Mouse (Mus musculus): ENCODE results near the gene Nell1. TPM values are rescaled to one million over a fixed set of nuclear protein-coding genes. Genes with fewer than 3 reads are reported as not detected.

Nell1 gene
- polyA plus RNA-seq, 1 experiment from 2014 or later: 2.9 TPM

DNA sequence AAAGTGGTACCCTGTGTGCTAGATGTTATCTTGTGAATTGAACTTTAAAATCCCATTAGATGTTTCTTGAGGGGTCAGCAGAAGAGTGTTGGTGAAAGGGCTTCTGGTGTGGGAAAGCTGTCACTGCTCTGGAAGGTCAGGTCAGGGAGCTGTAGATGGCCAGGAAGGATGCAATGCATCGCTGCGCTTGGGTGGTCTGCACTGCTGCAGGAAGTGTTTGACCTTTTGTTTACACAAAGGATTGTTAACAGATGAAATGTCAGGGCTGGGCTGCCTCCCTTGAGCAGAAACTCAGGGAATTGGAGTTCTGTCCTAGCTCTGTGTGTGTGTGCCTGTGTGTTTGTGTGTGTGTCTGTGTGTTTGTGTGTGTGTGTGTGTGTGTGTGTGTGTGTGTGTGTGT, 382.5 kb downstream of the Nell1 start:
- Histone ChIP-seq H3K9me3 (no peaks in the 10 kb centered on the region), H3K36me3 (no peaks in the 10 kb centered on the region), H3K4me2 (replicated peaks) (no peak overlapping the region), H3K4me3 (no peak overlapping the region), H3K27ac (replicated peaks) (no peak overlapping the region), H3K4me1 (peaks cover 3% of the 10 kb centered on the region; the same call in 1 of the 2 replicates), H3K9ac (replicated peaks) (no peak overlapping the region), H3K27me3 (no peaks in the 10 kb centered on the region)
- 32% methylated on average over 2 of the region's 2 CpGs for WGBS
- ATAC-seq (ENCODE audit: low FRiP score, low read depth): no peak

DNA sequence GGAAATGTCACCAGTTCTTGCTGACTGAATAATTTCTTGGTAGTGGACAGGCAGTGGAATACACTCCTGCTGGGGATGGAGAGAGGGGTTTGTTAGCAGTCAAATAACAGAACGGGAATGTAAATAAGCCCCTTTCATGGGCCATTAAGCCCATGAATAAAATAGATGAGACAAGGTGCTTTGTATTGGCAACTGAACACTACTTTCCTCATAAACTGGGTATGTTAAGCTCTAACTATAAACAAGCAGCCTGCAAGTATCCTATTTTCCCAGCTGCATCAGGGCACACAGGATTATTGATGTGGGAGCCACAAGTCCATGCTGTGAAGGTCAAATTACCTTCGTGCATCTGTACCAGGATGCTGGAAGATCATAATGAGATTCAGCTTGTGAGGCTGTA, 387.4 kb downstream of the Nell1 start:
- Histone ChIP-seq H3K9ac (replicated peaks) (no peak overlapping the region), H3K4me2 (replicated peaks) (no peak overlapping the region), H3K27ac (replicated peaks) (no peak overlapping the region), H3K36me3 (no peaks in the 10 kb centered on the region), H3K9me3 (no peaks in the 10 kb centered on the region), H3K4me1 (peaks cover 3% of the 10 kb centered on the region; the same call in 1 of the 2 replicates), H3K4me3 (no peak overlapping the region), H3K27me3 (no peaks in the 10 kb centered on the region)
- no peak for ATAC-seq (ENCODE audit: low FRiP score, low read depth)
- 15% methylated on average over 2 of the region's 2 CpGs for WGBS

DNA sequence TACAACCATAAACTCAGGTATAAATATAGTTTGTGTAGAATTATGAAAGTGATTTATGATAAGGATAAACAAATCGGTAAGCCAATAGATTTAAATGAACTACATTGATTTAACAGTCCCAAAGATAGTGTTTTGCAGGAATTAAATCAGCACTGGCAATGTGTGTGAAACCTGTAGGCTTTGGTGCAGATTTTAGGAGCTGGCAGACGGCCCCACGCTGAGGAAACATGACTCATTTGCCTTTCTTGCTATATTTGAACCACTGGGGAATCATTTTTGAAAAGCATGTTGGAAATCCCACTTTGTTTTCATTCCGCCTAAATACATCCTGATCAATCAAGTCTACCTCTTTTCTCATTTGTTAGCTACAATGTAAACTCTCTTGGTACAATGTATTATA, 400.2 kb downstream of the Nell1 start:
- H3K4me2 ChIP-seq (replicated peaks): no peak overlapping the region
- no peaks in the 10 kb centered on the region for H3K27me3 ChIP-seq
- H3K36me3 ChIP-seq: no peaks in the 10 kb centered on the region
- no peaks in the 10 kb centered on the region for H3K4me1 ChIP-seq
- no peak overlapping the region for H3K4me3 ChIP-seq
- no peaks in the 10 kb centered on the region for H3K9me3 ChIP-seq
- WGBS: 84% methylated on average over 4 of the region's 4 CpGs
- no peak overlapping the region for H3K27ac ChIP-seq (replicated peaks)
- ATAC-seq (ENCODE audit: low FRiP score, low read depth): no peak
- no peak overlapping the region for H3K9ac ChIP-seq (replicated peaks)

DNA sequence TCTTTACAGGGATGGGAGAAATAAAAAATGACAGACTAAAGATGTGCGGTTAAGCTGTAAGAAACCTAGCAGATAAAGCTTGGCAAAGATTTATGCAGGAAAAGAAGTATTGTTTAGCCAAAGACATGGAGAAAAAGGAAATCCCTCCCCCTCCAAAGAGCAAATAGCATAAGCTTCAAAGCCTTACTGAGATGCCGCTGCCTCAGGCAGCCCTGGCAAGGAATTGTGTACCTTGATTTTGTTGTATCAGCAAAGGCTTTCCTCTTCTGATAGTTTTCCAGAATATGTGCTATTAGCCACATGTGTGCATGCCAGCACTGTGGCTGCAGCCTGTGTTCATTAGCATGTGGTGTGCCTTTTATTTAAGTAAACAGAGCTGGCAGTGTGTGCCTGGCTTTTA, 435.8 kb downstream of the Nell1 start:
- Histone ChIP-seq H3K4me1 (no peaks in the 10 kb centered on the region), H3K4me2 (replicated peaks) (no peak overlapping the region), H3K27ac (replicated peaks) (no peak overlapping the region), H3K4me3 (no peak overlapping the region), H3K9me3 (no peaks in the 10 kb centered on the region), H3K27me3 (no peaks in the 10 kb centered on the region), H3K9ac (replicated peaks) (no peak overlapping the region), H3K36me3 (no peaks in the 10 kb centered on the region)
- ATAC-seq (ENCODE audit: low FRiP score, low read depth): no peak
- 77% methylated on average over 2 of the region's 2 CpGs for WGBS

DNA sequence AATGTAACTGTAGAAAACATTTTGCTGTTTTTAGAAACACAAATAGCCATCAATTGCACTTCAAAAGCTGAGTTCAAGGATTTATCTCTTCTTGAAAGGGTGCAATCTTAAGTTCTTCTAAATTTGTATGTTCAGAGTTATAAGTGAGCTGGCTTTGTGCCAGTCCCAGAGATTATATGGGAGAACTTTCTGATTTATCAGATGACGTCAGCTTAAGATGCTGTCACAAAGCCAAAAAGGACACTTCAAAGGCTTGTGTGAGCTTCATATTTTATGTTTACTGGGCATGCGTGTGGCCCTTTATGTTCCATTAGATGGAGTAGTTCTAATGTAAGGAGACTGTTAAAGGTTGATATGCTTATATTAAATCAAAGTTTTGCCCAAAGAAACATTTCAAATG, 445.3 kb downstream of the Nell1 start:
- Histone ChIP-seq H3K27me3 (no peaks in the 10 kb centered on the region), H3K36me3 (no peaks in the 10 kb centered on the region), H3K9me3 (no peaks in the 10 kb centered on the region), H3K27ac (replicated peaks) (no peak overlapping the region), H3K9ac (replicated peaks) (no peak overlapping the region), H3K4me3 (no peak overlapping the region), H3K4me2 (replicated peaks) (no peak overlapping the region), H3K4me1 (no peaks in the 10 kb centered on the region)
- WGBS: 86% methylated on average over 2 of the region's 2 CpGs
- no peak for ATAC-seq (ENCODE audit: low FRiP score, low read depth)

DNA sequence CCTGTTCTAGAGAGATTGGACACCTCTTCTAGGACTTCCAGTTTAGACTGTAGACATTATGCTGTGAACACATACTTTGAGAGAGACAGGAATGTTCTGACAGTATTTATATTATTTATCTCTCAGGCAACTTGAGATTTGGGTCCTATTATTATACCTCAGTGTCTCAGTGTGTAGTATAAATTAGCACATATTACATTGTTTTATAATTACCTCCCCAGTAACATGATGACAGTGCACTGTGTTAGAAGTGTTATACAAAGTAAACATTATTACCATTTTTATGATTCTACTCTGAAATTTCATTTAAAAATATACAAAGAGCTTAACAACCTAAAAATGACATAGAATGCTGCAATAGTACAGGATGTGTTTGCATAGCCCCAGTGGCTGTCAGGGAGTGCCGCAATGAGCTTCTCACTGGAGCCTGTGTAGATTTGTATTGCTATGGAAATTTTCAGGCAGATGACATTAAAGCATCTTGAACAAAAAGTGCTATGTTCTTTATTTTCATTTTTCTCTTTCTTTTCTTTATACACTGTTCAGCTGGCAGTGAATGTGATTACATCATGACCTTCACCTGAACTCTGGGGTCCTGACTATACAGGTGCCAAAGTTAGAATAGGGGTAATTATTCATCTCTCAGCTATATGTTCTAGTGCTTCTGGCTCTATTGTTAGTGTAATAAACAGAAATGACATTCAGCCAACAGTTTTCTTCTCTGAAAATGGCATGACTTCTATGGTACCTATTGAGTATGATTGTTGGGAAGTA, 447.9 kb downstream of the Nell1 start:
- no peaks in the 10 kb centered on the region for H3K27me3 ChIP-seq
- WGBS: 86% methylated on average over 1 of the region's 1 CpGs
- H3K4me1 ChIP-seq: no peaks in the 10 kb centered on the region
- H3K4me2 ChIP-seq (replicated peaks): no peak overlapping the region
- no peak overlapping the region for H3K27ac ChIP-seq (replicated peaks)
- no peak for ATAC-seq (ENCODE audit: low FRiP score, low read depth)
- no peak overlapping the region for H3K4me3 ChIP-seq
- no peaks in the 10 kb centered on the region for H3K9me3 ChIP-seq
- no peaks in the 10 kb centered on the region for H3K36me3 ChIP-seq
- no peak overlapping the region for H3K9ac ChIP-seq (replicated peaks)

DNA sequence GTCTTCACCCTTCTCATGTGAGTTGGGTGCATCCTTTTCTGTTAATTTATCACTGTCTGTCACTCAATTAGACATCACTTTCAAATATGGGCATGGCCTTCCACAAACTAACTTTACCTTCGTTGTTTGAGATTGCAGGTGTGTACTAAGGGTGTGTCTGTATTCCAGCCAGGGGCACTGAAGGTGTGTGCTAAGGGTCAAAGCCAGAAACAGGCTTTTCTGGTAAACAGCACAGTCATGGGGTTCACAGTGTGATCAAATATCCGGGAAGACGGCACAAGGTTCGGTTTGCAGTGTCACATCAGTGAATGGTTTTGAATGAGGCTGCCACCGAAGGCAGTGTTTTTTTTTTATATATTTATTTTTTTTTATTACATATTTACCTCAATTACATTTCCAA, 455.1 kb downstream of the Nell1 start:
- Histone ChIP-seq H3K4me3 (no peak overlapping the region), H3K9me3 (no peaks in the 10 kb centered on the region), H3K4me1 (no peaks in the 10 kb centered on the region), H3K4me2 (replicated peaks) (no peak overlapping the region), H3K27ac (replicated peaks) (no peak overlapping the region), H3K27me3 (no peaks in the 10 kb centered on the region), H3K36me3 (no peaks in the 10 kb centered on the region), H3K9ac (replicated peaks) (no peak overlapping the region)
- no peak for ATAC-seq (ENCODE audit: low FRiP score, low read depth)
- WGBS: 94% methylated on average over 5 of the region's 5 CpGs

DNA sequence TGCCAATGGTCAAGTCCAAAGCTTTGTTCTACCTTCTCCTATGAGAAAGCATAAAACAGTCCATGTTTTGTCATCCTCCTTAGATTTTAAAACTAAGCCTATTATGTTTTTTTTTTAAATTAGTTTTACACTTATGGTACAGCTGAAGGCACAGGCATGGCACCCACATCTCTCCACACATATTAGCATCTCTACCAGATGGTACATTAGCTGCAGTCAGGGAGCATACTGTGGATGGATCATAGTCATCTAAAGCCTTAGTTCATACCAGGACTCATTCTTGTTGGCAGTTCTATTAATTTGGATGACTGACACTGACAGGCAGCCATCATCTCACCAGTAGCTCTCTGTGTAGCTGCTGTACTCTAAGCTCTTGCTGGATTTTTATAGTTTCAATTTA, 466.6 kb downstream of the Nell1 start:
- Histone ChIP-seq H3K36me3 (no peaks in the 10 kb centered on the region), H3K4me2 (replicated peaks) (no peak overlapping the region), H3K9me3 (no peaks in the 10 kb centered on the region), H3K4me1 (no peaks in the 10 kb centered on the region), H3K9ac (replicated peaks) (no peak overlapping the region), H3K27ac (replicated peaks) (no peak overlapping the region), H3K27me3 (no peaks in the 10 kb centered on the region), H3K4me3 (no peak overlapping the region)
- ATAC-seq (ENCODE audit: low FRiP score, low read depth): no peak

DNA sequence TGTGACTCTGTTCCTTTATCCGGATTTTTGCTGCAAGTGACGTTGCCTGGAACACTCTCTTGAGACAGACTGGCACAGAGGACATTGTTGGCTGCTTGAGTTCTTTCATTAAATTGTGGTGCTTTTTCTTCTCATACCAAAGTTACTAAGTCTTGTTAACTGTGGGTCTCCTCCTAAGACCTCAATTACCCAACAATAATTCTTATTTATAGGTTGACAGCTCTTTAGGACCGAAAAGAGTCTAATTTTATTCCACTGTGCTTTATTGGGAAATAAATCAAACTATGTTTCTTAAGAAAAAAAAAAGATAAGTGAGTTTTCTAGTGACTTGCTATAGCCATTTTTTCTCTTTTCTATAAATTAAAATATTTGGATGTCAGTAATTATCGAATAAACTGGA, 472.7 kb downstream of the Nell1 start:
- H3K27ac ChIP-seq (replicated peaks): no peak overlapping the region
- H3K36me3 ChIP-seq: no peaks in the 10 kb centered on the region
- ATAC-seq (ENCODE audit: low FRiP score, low read depth): no peak
- H3K4me3 ChIP-seq: no peak overlapping the region
- H3K27me3 ChIP-seq: no peaks in the 10 kb centered on the region
- H3K4me2 ChIP-seq (replicated peaks): no peak overlapping the region
- no peak overlapping the region for H3K9ac ChIP-seq (replicated peaks)
- 88% methylated on average over 4 of the region's 4 CpGs for WGBS
- no peaks in the 10 kb centered on the region for H3K4me1 ChIP-seq
- no peaks in the 10 kb centered on the region for H3K9me3 ChIP-seq

DNA sequence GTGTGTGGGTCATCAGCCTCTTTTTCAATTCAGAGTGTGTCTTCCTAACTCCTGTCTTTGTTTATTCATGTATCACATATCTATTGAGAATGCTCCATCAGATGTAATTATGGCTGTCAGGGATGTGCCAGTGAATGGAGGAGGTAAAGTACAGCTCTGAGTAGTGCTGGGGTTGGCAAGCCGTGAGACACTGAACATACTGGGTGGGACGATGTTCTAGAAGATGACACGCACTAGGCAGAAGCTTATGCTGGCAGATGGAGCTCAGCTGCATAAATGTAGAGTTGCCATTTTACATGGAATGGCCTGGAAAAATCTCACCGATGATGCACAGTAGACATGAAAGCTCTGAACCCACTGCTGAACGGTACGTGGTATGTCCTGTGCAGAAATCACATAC, 493.1 kb downstream of the Nell1 start:
- Histone ChIP-seq H3K4me1 (no peaks in the 10 kb centered on the region), H3K27ac (replicated peaks) (no peak overlapping the region), H3K9ac (replicated peaks) (no peak overlapping the region), H3K4me3 (no peak overlapping the region), H3K27me3 (no peaks in the 10 kb centered on the region), H3K36me3 (no peaks in the 10 kb centered on the region), H3K9me3 (no peaks in the 10 kb centered on the region), H3K4me2 (replicated peaks) (no peak overlapping the region)
- no peak for ATAC-seq (ENCODE audit: low FRiP score, low read depth)
- WGBS: 92% methylated on average over 6 of the region's 6 CpGs

DNA sequence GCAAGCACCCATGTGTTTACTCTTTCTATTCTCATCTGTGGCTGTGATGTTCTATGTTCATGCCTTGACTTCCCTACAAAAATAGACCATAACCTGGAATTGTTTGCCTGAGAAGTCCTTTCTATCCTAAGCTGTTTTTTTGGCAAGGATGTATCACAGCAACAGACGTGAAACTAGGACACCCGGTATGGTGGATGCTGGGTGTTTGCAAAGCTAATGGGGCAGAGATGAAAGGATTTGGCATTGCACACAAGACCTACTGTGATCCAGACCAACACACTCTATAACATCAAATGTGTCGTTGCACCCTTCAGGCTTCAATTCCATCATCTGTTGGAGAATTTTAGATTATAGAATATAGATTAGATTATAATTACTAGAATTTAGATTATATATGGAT, 495.9 kb downstream of the Nell1 start:
- 92% methylated on average over 3 of the region's 3 CpGs for WGBS
- no peaks in the 10 kb centered on the region for H3K9me3 ChIP-seq
- H3K27ac ChIP-seq (replicated peaks): no peak overlapping the region
- H3K4me2 ChIP-seq (replicated peaks): no peak overlapping the region
- no peaks in the 10 kb centered on the region for H3K4me1 ChIP-seq
- no peak overlapping the region for H3K4me3 ChIP-seq
- ATAC-seq (ENCODE audit: low FRiP score, low read depth): no peak
- H3K27me3 ChIP-seq: no peaks in the 10 kb centered on the region
- no peak overlapping the region for H3K9ac ChIP-seq (replicated peaks)
- H3K36me3 ChIP-seq: no peaks in the 10 kb centered on the region

DNA sequence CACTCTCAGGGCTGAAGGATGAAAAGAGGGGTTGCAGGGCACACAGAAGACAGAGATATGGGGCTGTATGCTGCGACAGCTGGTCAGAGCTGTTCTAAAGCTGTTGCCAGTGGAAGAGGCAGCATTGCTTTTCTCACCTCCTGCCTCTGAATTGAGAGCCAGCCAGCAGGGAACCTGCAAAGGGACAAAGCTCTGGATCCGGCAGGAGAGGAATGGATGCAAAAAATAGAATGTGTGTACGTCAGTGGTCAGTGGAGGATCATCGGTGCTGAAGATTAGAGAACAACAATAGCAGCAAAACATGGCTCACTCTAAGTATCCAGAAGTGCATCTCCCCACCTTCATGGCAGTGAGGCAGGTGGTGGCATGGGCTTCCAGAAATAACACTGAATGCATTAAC, 507.3 kb downstream of the Nell1 start:
- H3K4me2 ChIP-seq (replicated peaks): no peak overlapping the region

DNA sequence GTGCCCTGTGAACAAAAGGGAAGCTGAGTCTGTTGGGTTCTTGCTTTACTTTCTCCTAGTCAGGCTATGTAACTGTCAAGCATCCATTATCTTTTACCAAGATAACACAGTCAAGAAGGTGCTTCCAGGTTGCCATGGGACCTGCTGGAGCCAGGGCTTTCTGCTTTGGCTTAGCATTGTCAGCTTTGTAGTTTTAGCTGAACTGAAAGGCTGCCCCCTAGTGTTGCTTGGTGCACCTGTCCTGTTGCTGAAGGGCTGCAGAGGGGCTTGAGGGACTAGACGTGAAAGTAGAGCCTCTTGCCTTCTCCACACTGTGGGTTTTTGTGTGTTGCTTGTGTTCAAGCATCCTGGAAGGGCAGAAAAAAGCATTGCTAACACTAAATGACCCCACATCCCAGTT, 510.6 kb downstream of the Nell1 start:
- H3K9ac ChIP-seq (replicated peaks): no peak overlapping the region
- H3K9me3 ChIP-seq: no peaks in the 10 kb centered on the region
- no peaks in the 10 kb centered on the region for H3K27me3 ChIP-seq
- no peak overlapping the region for H3K4me2 ChIP-seq (replicated peaks)
- no peak overlapping the region for H3K27ac ChIP-seq (replicated peaks)
- H3K36me3 ChIP-seq: no peaks in the 10 kb centered on the region
- WGBS: 11% methylated on average over 1 of the region's 1 CpGs
- ATAC-seq (ENCODE audit: low FRiP score, low read depth): no peak
- no peaks in the 10 kb centered on the region for H3K4me1 ChIP-seq
- no peak overlapping the region for H3K4me3 ChIP-seq

More for the DNA sequence above, 507.3 kb downstream of the Nell1 start:
- Histone ChIP-seq H3K4me3 (no peak overlapping the region), H3K27ac (replicated peaks) (no peak overlapping the region), H3K9ac (replicated peaks) (no peak overlapping the region), H3K36me3 (no peaks in the 10 kb centered on the region), H3K9me3 (no peaks in the 10 kb centered on the region), H3K4me1 (no peaks in the 10 kb centered on the region), H3K27me3 (no peaks in the 10 kb centered on the region)
- no peak for ATAC-seq (ENCODE audit: low FRiP score, low read depth)
- 65% methylated on average over 4 of the region's 4 CpGs for WGBS
